In the genomic region with DNA sequence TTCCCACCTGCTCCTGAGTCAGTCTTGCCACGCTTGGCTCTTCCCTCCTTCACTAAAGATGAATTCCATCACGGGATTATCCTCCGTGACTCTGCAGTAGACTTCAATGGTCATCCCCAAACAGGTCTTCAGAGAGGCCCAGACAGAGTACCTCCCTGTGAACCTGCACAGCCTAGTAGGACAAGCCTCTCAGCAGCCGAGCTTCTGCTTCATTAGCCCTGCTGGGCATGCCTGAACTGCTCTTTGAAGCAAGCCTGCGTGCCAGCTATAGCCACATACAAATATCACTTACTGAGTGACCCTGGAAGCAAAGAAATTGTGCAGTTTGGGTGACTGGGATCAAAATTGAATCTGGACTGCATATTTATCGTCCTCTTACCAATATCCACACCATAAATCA, we compare ENCODE assay signal across 19 mouse cellular contexts.
DNase-seq lines count a peak whose midpoint lies in the region; ATAC-seq lines count a peak whose summit lies in the region.
"Had no signal": no experiment of that assay in that cellular context is flagged by ENCODE, and none has a peak within 500 bp of the region (broad histone marks: within the 10 kb centered on the region; RNA-seq: fewer than 3 reads in every experiment).

No protein-coding gene starts in this region.

- DNase-seq in forebrain, embryonic 10.5 days (ENCODE audit: extremely low spot score, low spot score): no peak
- DNase-seq in retina, postnatal 1 day: peak; percentile 42
- DNase-seq in lung, postnatal 25 days (ENCODE audit: low spot score): no peak
- DNase-seq: cerebellum, postnatal 36 days; heart, adult 18-20 months; heart, postnatal 4 days; left cerebral cortex, postnatal 4 days; right cerebral cortex, adult 18-20 months; thymus, postnatal 4 days had no signal

- WGBS in forebrain, embryonic 10.5 days: 47% methylated on average over 6 of the region's 6 CpGs
- WGBS in forebrain, embryonic 16.5 days: 39% methylated on average over 6 of the region's 6 CpGs
- WGBS in neural tube, embryonic 13.5 days: 35% methylated on average over 6 of the region's 6 CpGs
- 28% methylated on average over 6 of the region's 6 CpGs for WGBS in neural tube, embryonic 15.5 days
- 32% methylated on average over 6 of the region's 6 CpGs for WGBS in hindbrain, embryonic 15.5 days

- no peaks in the 10 kb centered on the region for H3K9me3 ChIP-seq in forebrain, embryonic 10.5 days
- H3K9me3 ChIP-seq in forebrain, embryonic 16.5 days (ENCODE audit: control insufficient read depth, low read length): no peaks in the 10 kb centered on the region
- H3K9me3 ChIP-seq in neural tube, embryonic 13.5 days: no peaks in the 10 kb centered on the region
- no peaks in the 10 kb centered on the region for H3K9me3 ChIP-seq in neural tube, embryonic 15.5 days (replicated peaks)
- H3K9me3 ChIP-seq in hindbrain, embryonic 15.5 days: no peaks in the 10 kb centered on the region
- H3K9me3 ChIP-seq: embryonic facial prominence, embryonic 15.5 days had no signal

- no peak overlapping the region for H3K9ac ChIP-seq in forebrain, embryonic 16.5 days (replicated peaks; ENCODE audit: low read depth, low read length)
- H3K9ac ChIP-seq in neural tube, embryonic 13.5 days: no peak overlapping the region
- no peak overlapping the region for H3K9ac ChIP-seq in neural tube, embryonic 15.5 days (replicated peaks)
- H3K9ac ChIP-seq in hindbrain, embryonic 15.5 days: no peak overlapping the region
- H3K9ac ChIP-seq: embryonic facial prominence, embryonic 15.5 days; liver, embryonic 14.5 days had no signal

- H3K27me3 ChIP-seq in forebrain, embryonic 10.5 days (ENCODE audit: poor library complexity, severe bottlenecking): no peaks in the 10 kb centered on the region
- H3K27me3 ChIP-seq in forebrain, embryonic 16.5 days (replicated peaks; ENCODE audit: control insufficient read depth, insufficient read depth, low read length): no peaks in the 10 kb centered on the region
- H3K27me3 ChIP-seq in neural tube, embryonic 13.5 days: no peaks in the 10 kb centered on the region
- H3K27me3 ChIP-seq in neural tube, embryonic 15.5 days (replicated peaks): no peaks in the 10 kb centered on the region
- H3K27me3 ChIP-seq in hindbrain, embryonic 15.5 days: no peaks in the 10 kb centered on the region
- H3K27me3 ChIP-seq: embryonic facial prominence, embryonic 15.5 days had no signal

- no peak for ATAC-seq in forebrain, embryonic 16.5 days
- peak; percentile 36; the same call in 1 of the 2 replicates for ATAC-seq in neural tube, embryonic 13.5 days (ENCODE audit: low read depth)
- ATAC-seq in neural tube, embryonic 15.5 days (ENCODE audit: low FRiP score): no peak; the same call in 1 of the 2 replicates
- ATAC-seq in hindbrain, embryonic 15.5 days (ENCODE audit: low FRiP score, low read depth): 0 out of 2 replicates have a peak, but pooled peaks have one; percentile 65
- ATAC-seq: intestine, postnatal 0 days; Patski had no signal

- no peak overlapping the region for H3K4me3 ChIP-seq in forebrain, embryonic 10.5 days
- no peak overlapping the region for H3K4me3 ChIP-seq in forebrain, embryonic 16.5 days (replicated peaks; ENCODE audit: low read length)
- no peak overlapping the region for H3K4me3 ChIP-seq in neural tube, embryonic 13.5 days
- no peak overlapping the region for H3K4me3 ChIP-seq in neural tube, embryonic 15.5 days (replicated peaks)
- H3K4me3 ChIP-seq in hindbrain, embryonic 15.5 days: no peak overlapping the region
- H3K4me3 ChIP-seq: embryonic facial prominence, embryonic 15.5 days; myocyte had no signal

- no peak overlapping the region for H3K4me2 ChIP-seq in forebrain, embryonic 16.5 days (ENCODE audit: low read length)
- no peak overlapping the region for H3K4me2 ChIP-seq in neural tube, embryonic 13.5 days
- no peak overlapping the region for H3K4me2 ChIP-seq in neural tube, embryonic 15.5 days
- H3K4me2 ChIP-seq in hindbrain, embryonic 15.5 days: no peak overlapping the region
- H3K4me2 ChIP-seq: embryonic facial prominence, embryonic 15.5 days had no signal

- H3K4me1 ChIP-seq in forebrain, embryonic 10.5 days: peaks cover 19% of the 10 kb centered on the region
- peaks cover 3% of the 10 kb centered on the region; the same call in 1 of the 2 replicates for H3K4me1 ChIP-seq in forebrain, embryonic 16.5 days (replicated peaks; ENCODE audit: control insufficient read depth, insufficient read depth, low read length)
- 0 out of 2 replicates have a peak, but pooled peaks cover 7% of the 10 kb centered on the region for H3K4me1 ChIP-seq in neural tube, embryonic 13.5 days (replicated peaks)
- H3K4me1 ChIP-seq in neural tube, embryonic 15.5 days: peaks cover 7% of the 10 kb centered on the region; the same call in 1 of the 2 replicates
- 0 out of 2 replicates have a peak, but pooled peaks cover 4% of the 10 kb centered on the region for H3K4me1 ChIP-seq in hindbrain, embryonic 15.5 days (replicated peaks)
- H3K4me1 ChIP-seq: embryonic facial prominence, embryonic 15.5 days had no signal

- no peaks in the 10 kb centered on the region for H3K36me3 ChIP-seq in forebrain, embryonic 10.5 days (replicated peaks)
- H3K36me3 ChIP-seq in forebrain, embryonic 16.5 days (ENCODE audit: control insufficient read depth, insufficient read depth): no peaks in the 10 kb centered on the region
- H3K36me3 ChIP-seq in neural tube, embryonic 13.5 days: no peaks in the 10 kb centered on the region
- H3K36me3 ChIP-seq in neural tube, embryonic 15.5 days: no peaks in the 10 kb centered on the region
- H3K36me3 ChIP-seq in hindbrain, embryonic 15.5 days: no peaks in the 10 kb centered on the region
- H3K36me3 ChIP-seq: embryonic facial prominence, embryonic 15.5 days had no signal

- peak overlapping the region; percentile 64 for H3K27ac ChIP-seq in forebrain, embryonic 10.5 days
- H3K27ac ChIP-seq in forebrain, embryonic 16.5 days (ENCODE audit: low read length): no peak overlapping the region
- no peak overlapping the region for H3K27ac ChIP-seq in neural tube, embryonic 13.5 days (replicated peaks)
- no peak overlapping the region for H3K27ac ChIP-seq in neural tube, embryonic 15.5 days (replicated peaks)
- H3K27ac ChIP-seq in hindbrain, embryonic 15.5 days (replicated peaks): 0 out of 2 replicates have a peak overlapping the region, but pooled peaks have one; percentile 21
- H3K27ac ChIP-seq: embryonic facial prominence, embryonic 15.5 days; kidney, postnatal 0 days; liver, embryonic 14.5 days had no signal

Comparison
In these comparisons a context has a peak if more than half of its experiments do, and no peak if none do; other contexts are left out.
1. H3K27ac ChIP-seq: peak in forebrain, embryonic 10.5 days (single experiment) and hindbrain, embryonic 15.5 days (single experiment); none in forebrain, embryonic 16.5 days (single experiment), neural tube, embryonic 13.5 days (single experiment) and neural tube, embryonic 15.5 days (single experiment).
2. ATAC-seq: peak in neural tube, embryonic 13.5 days (single experiment) and hindbrain, embryonic 15.5 days (single experiment); none in forebrain, embryonic 16.5 days (single experiment) and neural tube, embryonic 15.5 days (single experiment).